Mouse (Mus musculus) intestine, postnatal 0 days (tissue): Measurements from ENCODE around the gene Sik1. TPM values are rescaled to one million over a fixed set of nuclear protein-coding genes. Genes with fewer than 3 reads are reported as not detected.

ENCODE experiments used
- ATAC-seq: fragments of 200-750 bp; cut with Nextera tagmentation; 2 replicates; pipeline ENCODE4 v1.8.0; 2017; ENCODE audit warnings: mild to moderate bottlenecking, moderate TSS enrichment, moderate library complexity
- H3K27ac ChIP-seq: fragments of 300-500 bp; sonication (generic); 2 replicates; pipeline ENCODE4 v1.5.1; 2014; ENCODE audit warnings: mild to moderate bottlenecking, low read depth, low read length, moderate library complexity
- H3K27me3 ChIP-seq: fragments of 300-500 bp; sonication (generic); replicated peaks from 2 replicates; pipeline ENCODE4 v1.6.1; 2014; ENCODE audit warnings: low read length, mixed read lengths; ENCODE audit not compliant: control insufficient read depth, insufficient read depth
- H3K36me3 ChIP-seq: fragments of 300-500 bp; sonication (generic); 2 replicates; pipeline ENCODE4 v1.6.1; 2014; ENCODE audit warnings: mild to moderate bottlenecking, moderate library complexity; ENCODE audit not compliant: control insufficient read depth, insufficient read depth
- H3K4me1 ChIP-seq: fragments of 300-500 bp; sonication (generic); replicated peaks from 2 replicates; pipeline ENCODE4 v1.6.1; 2014; ENCODE audit warnings: antibody characterized with exemption, low read length, mixed read lengths; ENCODE audit not compliant: control insufficient read depth, insufficient read depth
- H3K4me2 ChIP-seq: fragments of 300-500 bp; sonication (generic); replicated peaks from 2 replicates; pipeline ENCODE4 v1.6.1; 2014; ENCODE audit warnings: low read depth, mild to moderate bottlenecking, moderate library complexity
- H3K4me3 ChIP-seq: fragments of 300-500 bp; sonication (generic); 2 replicates; pipeline ENCODE4 v1.5.1; 2014; ENCODE audit warnings: low read depth, low read length
- H3K9ac ChIP-seq: fragments of 300-500 bp; sonication (generic); 2 replicates; pipeline ENCODE4 v1.6.1; 2014; ENCODE audit warnings: mild to moderate bottlenecking, low read depth, low read length
- H3K9me3 ChIP-seq: fragments of 300-500 bp; sonication (generic); 2 replicates; pipeline ENCODE4 v1.6.1; 2016; ENCODE audit warnings: mixed run types; ENCODE audit not compliant: control insufficient read depth
- CTCF ChIP-seq: sonication (generic); IDR thresholded peaks from 2 replicates; pipeline ENCODE4 v1.5.1; 2016; ENCODE audit warnings: low read depth, mild to moderate bottlenecking, control low read depth, antibody characterized with exemption, moderate library complexity
- WGBS: fragments of 180-500 bp; shearing (Covaris S2); extraction: QIAGEN DNeasy Blood & Tissue Kit; methylation state at CpG from one replicate; pipeline ENCODE4 v1.1.7; 2014; 5-methylcytosine and 5-hydroxymethylcytosine counted together
- polyA plus RNA-seq: library from polyadenylated mRNA; unstranded; fragments of >200 nt; fragmentation: Nextera tagmentation; extraction: Ambion mirVana; gene quantifications from 2 replicates; pipeline ENCODE4 v1.2.1, GENCODE M21; 2015

Gene Sik1
- 2.9 and 3.8 TPM in 2 replicates for polyA plus RNA-seq

DNA sequence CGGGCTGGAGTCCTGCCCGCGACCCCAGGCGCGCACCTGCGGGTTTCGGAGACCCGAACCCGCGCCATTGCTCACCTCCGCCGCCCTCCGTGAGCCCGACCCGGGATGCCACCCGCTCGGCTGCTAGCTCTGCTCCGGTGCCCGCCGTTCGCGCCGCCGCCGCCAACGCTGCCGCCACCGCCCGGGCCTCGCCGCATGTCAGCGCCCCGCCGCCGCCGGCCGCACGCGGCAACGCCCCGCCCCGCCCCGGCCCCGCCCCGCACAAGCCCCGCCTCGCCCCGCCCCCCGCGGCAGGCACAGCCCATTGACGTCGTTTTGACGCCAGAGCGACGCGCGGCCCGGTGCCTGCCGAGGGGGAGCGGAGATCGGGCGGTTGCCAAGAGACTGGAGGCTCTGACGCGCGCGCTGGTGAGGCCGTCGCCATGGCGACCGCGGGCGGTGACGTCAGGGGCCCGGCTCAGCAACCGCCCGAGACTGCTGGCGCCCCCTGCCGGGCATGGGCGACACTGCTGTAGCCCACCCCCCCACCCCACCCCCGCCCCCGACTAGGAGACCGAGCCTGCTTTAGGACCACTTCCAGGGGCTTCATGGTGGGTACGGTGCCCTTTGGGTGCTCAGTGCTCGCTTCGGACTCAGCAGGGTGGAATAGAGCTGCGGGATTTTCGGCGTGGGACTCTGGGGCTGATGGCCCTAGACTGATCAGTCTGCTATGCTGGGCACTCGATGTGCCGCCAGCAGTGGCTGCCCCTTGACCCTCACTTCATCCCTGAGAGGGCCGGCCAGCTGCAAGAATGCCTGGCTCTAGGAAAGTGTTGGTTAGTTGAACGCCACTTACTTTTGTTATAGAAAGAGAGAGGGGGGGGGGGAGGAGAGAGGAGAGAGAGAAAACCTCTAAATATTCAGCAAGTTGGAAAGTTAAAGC lies at the start of gene Sik1:
Sik1 (minus strand) TSS at position 208 of the 922 bp plus-strand sequence.
- H3K36me3 ChIP-seq: peaks cover 4% of the 10 kb centered on the region
- H3K27me3 ChIP-seq: no peaks in the 10 kb centered on the region
- peak within 1 kb of the TSS; percentile 81 for H3K4me3 ChIP-seq
- TF ChIP-seq CTCF: peak; percentile 77
- peaks cover 9% of the 10 kb centered on the region; the same call in 1 of the 2 replicates for H3K4me1 ChIP-seq
- ATAC-seq: peak; percentile 95
- H3K27ac ChIP-seq: peak within 1 kb of the TSS; percentile 83
- under 1% methylated on average over 83 of the region's 92 CpGs for WGBS
- peak within 1 kb of the TSS; percentile 97 for H3K4me2 ChIP-seq
- no peaks in the 10 kb centered on the region for H3K9me3 ChIP-seq
- H3K9ac ChIP-seq: peak within 1 kb of the TSS; percentile 76

DNA sequence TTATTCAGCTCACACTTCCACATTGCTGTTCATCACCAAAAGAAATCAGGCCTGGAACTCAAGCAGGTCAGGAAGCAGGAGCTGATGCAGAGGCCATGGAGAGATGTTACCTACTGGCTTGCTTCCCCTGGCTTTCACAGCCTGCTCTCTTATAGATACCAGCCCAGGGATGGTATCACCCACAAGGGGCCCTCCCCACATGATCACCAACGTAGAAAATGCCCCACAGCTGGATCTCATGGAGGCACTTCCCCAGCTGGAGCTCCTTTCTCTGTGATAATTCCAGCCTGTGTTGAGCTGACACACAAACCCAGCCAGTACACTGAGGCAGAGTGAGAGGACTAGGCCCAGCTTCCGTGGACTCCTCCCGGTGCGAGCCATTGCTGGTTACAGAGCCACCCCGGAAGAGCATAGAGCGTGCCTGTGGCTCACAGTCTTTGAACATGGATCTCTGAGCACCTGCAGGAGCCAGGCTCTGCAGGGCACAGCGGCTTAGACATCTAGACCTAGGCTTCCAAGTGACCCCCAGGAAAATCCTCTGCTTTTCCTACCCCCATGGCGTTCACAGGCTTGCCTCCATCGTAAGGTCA lies 49.7 kb upstream of the Sik1 start:
- no peak overlapping the region for H3K9ac ChIP-seq
- H3K4me2 ChIP-seq: no peak overlapping the region
- H3K9me3 ChIP-seq: no peaks in the 10 kb centered on the region
- H3K27me3 ChIP-seq: no peaks in the 10 kb centered on the region
- no peak for TF ChIP-seq CTCF
- no peak overlapping the region for H3K4me3 ChIP-seq
- no peaks in the 10 kb centered on the region for H3K36me3 ChIP-seq
- 89% methylated on average over 9 of the region's 9 CpGs for WGBS
- ATAC-seq: no peak
- no peaks in the 10 kb centered on the region for H3K4me1 ChIP-seq
- H3K27ac ChIP-seq: peak overlapping the region; percentile 60; the same call in 1 of the 2 replicates

DNA sequence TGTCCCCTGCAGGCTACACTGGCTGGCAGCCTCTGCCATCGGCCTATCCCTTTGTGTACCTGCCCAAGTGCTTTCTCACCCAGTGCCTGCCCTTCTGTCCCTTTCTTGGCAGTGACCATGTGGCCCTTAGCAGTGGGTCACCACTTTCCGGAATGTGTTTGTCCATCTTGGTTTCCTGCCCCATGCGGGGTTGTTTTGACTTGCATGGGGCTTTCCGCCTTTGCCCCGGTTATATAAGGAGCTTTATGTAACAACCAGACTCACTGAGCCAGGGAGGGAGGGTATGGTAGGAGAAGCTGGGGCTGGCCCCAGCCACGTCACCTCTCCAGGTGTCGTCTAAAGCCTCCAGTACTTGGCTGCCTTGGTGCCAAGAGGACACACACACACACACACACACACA lies 48.4 kb upstream of the Sik1 start:
- H3K4me3 ChIP-seq: no peak overlapping the region
- no peak overlapping the region for H3K27ac ChIP-seq
- H3K4me1 ChIP-seq: no peaks in the 10 kb centered on the region
- H3K9ac ChIP-seq: no peak overlapping the region
- no peak overlapping the region for H3K4me2 ChIP-seq
- ATAC-seq: no peak
- H3K9me3 ChIP-seq: no peaks in the 10 kb centered on the region
- H3K27me3 ChIP-seq: no peaks in the 10 kb centered on the region
- H3K36me3 ChIP-seq: no peaks in the 10 kb centered on the region
- TF ChIP-seq CTCF: no peak
- WGBS: 82% methylated on average over 7 of the region's 7 CpGs

DNA sequence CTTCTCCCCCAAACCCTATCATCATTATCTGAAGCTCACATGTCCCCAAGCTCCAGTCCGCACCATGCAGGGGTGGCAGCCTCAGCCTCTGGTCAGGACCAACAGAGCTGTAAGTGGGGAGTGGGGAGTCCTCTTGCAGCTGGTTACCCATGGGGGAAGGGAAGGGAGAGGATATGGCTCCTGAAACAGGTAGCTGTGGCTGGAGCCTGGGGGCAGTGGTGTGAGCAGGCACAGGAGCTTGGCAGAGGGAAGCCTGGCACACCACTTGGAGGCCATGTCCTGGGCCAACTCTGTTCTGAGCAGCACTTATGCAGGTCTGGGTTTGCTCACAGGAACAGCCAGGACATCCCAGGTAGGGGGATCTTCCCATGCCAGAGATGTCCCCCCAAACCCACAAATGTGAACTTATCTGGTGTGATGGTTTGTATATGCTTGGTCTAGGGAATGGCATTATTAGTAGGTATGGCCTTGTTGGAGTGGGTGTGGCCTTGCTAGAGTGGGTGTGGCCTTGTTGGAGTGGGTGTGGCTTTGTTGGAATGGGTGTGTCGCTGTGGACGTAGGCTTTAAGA lies 47.1 kb upstream of the Sik1 start:
- WGBS: 76% methylated on average over 3 of the region's 3 CpGs

DNA sequence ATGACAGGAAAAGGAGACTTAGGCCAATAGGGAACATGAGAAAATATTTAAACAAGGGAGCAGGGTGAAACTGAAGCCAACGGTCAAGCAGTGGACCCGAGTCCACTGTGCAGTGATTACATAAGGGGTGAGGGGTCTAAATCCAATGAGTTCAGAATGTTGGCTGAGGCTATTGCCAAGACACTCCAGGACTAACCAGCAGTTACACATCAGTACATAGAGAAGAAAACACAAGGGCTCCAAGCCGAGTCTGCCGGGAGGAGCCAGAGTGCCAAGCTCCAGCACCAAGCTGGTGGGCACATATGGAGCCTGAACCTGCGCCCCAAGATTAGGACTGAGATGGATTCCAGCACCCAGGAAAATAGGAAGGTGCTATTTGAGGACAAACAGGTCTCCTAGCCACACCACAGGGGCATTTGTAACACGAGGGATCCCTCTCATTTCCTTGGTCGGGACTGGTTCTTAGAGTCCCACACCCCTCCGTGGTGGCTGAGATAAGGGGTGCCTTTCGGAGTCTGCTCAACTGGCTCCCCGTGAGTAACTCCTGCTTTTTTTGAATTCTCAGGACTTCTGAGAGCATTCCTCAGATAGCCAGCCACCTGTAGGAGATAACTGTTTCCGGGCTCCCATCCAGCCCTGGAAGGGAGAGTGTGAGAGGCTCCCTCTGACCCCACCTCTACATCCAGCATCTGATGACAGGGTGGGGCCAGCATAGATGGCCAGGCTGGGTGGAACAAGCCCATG lies 46.0 kb upstream of the Sik1 start:
- no peak overlapping the region for H3K27ac ChIP-seq

More for the DNA sequence above, 47.1 kb upstream of the Sik1 start:
- H3K4me1 ChIP-seq: no peaks in the 10 kb centered on the region
- no peak for TF ChIP-seq CTCF
- H3K36me3 ChIP-seq: no peaks in the 10 kb centered on the region
- H3K4me3 ChIP-seq: no peak overlapping the region
- H3K27me3 ChIP-seq: no peaks in the 10 kb centered on the region
- no peak overlapping the region for H3K4me2 ChIP-seq
- no peak overlapping the region for H3K9ac ChIP-seq
- H3K9me3 ChIP-seq: no peaks in the 10 kb centered on the region
- H3K27ac ChIP-seq: no peak overlapping the region
- ATAC-seq: no peak

More for the DNA sequence above, 46.0 kb upstream of the Sik1 start:
- Histone ChIP-seq H3K4me2 (no peak overlapping the region), H3K4me1 (0 out of 2 replicates have a peak, but pooled peaks cover 4% of the 10 kb centered on the region), H3K36me3 (no peaks in the 10 kb centered on the region), H3K4me3 (no peak overlapping the region), H3K9ac (no peak overlapping the region), H3K9me3 (no peaks in the 10 kb centered on the region), H3K27me3 (no peaks in the 10 kb centered on the region)
- TF ChIP-seq CTCF: no peak
- WGBS: 35% methylated on average over 11 of the region's 11 CpGs
- no peak for ATAC-seq
